Mouse (Mus musculus) v-Abl transformed pro-B cells (cell line): ENCODE measurements around the gene Scn7a.

Experiments used
- in situ Hi-C, 2 experiments: fragments of 400-800 bp; cut with MboI; formaldehyde crosslinking; loops; one replicate each; pipeline ENCODE4 v1.15.1; 2025; ENCODE audit not compliant: unreplicated experiment in 2 of 2

Gene Scn7a

DNA sequence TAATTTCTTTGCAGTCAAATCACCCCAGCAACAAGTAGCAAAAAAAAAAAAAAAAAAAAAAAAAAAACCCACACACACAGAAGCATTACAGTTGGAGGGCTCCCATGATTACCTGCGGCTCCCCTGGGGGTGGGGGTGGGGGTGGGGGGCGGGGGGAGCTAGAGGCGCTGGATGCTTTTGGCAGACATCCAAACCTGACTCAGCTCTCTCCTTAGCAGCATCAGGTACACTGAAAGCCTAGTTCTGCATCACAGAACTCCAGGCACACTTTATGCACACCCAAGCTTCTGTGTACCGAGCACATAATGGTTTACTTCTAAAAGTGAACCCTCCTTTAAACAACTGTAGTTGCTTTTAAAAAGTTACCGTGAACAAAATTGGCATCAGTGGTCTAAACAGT, 152.0 kb downstream of the Scn7a start:
- in situ Hi-C loops, result loop anchor here in 1 of 2 experiments (25.0 kb wide), 1 partner anchor 370 kb away; the partner anchor contains the start of gene Ttc21b
